Mouse (Mus musculus): ENCODE measurements at regions not wholly inside any gene's neighbourhood (a gene's known extent, or its start where the extent isn't known, plus 50 kb on each side); places are given as distances from the start of the nearest gene placed in this dataset.
A peak's percentile ranks its signal among the peaks of the same experiment; 100 is the strongest.

- ATAC-seq (ENCODE audit: insufficient number of reproducible peaks, low FRiP score, low TSS enrichment, low read depth): no peak
- Histone ChIP-seq H3K4me2 (replicated peaks) (no peak overlapping the region), H3K4me3 (replicated peaks) (no peak overlapping the region), H3K36me3 (no peaks in the 10 kb centered on the region), H3K9ac (no peak overlapping the region), H3K9me3 (replicated peaks) (no peaks in the 10 kb centered on the region), H3K4me1 (no peaks in the 10 kb centered on the region), H3K27ac (replicated peaks) (no peak overlapping the region), H3K27me3 (no peaks in the 10 kb centered on the region)
- whole genome bisulfite sequencing: 74% methylated on average over 2 of the region's 2 CpGs
These were observed 66.5 kb upstream of the Sh3bp4 start for GRCm38 (mm10) chr1:89003752-89004151.

DNA sequence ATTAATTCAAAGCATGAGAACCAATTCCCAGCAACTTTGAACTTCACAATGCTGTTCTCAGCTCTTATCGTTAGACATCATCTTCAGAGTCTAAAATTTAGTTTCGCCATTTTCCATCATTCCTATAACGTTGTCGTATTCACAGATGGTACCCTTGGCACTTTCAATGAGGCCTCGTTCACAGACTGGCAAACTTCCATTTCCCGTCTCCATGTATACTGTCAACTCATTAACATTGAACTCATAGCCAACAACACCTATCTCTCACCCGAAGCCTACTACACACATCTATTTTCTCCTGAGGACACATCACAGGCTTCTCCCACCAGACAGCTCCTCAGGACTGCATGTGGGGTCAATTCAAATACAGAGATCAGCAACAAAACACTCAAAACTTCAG lies 62.7 kb upstream of the Sh3bp4 start:
- Histone ChIP-seq H3K4me3 (replicated peaks) (no peak overlapping the region), H3K4me2 (replicated peaks) (no peak overlapping the region), H3K9ac (no peak overlapping the region), H3K27ac (replicated peaks) (no peak overlapping the region), H3K4me1 (peaks cover 9% of the 10 kb centered on the region; the same call in 1 of the 2 replicates), H3K36me3 (no peaks in the 10 kb centered on the region), H3K9me3 (replicated peaks) (no peaks in the 10 kb centered on the region), H3K27me3 (no peaks in the 10 kb centered on the region)
- ATAC-seq (ENCODE audit: insufficient number of reproducible peaks, low FRiP score, low TSS enrichment, low read depth): no peak
- WGBS: 91% methylated on average over 7 of the region's 7 CpGs

GRCm38 (mm10) chr1:89010170-89010569 lies 60.0 kb upstream of the Sh3bp4 start:
- Histone ChIP-seq H3K4me2 (replicated peaks) (no peak overlapping the region), H3K36me3 (no peaks in the 10 kb centered on the region), H3K4me1 (peaks cover 14% of the 10 kb centered on the region), H3K27me3 (no peaks in the 10 kb centered on the region), H3K9ac (no peak overlapping the region), H3K4me3 (replicated peaks) (no peak overlapping the region), H3K27ac (replicated peaks) (no peak overlapping the region), H3K9me3 (replicated peaks) (no peaks in the 10 kb centered on the region)
- no peak for ATAC-seq (ENCODE audit: insufficient number of reproducible peaks, low FRiP score, low TSS enrichment, low read depth)
- 68% methylated on average over 2 of the region's 2 CpGs for WGBS

DNA sequence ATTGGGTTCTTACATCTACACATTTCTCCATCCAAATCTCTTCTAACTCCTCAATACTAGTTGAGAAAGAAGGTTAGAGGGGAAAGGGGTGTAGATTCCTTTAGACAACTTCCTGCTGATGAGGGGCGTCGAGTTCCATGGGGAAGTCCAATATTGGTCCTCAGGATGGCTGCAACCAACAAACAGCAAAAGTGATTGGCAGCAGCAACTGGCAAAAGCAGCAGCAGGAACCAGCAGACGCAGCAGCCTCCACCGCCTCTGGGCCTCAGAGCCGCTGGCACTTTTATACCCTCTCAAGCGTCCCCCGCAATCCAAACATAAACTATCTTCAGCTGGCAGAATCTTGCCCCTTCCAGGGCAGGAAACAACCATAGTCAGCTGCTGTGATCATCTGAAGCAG lies 58.8 kb upstream of the Sh3bp4 start:
- H3K27ac ChIP-seq (replicated peaks): no peak overlapping the region
- 58% methylated on average over 7 of the region's 7 CpGs for WGBS
- H3K4me1 ChIP-seq: peaks cover 20% of the 10 kb centered on the region
- no peaks in the 10 kb centered on the region for H3K36me3 ChIP-seq
- no peak overlapping the region for H3K4me2 ChIP-seq (replicated peaks)
- no peaks in the 10 kb centered on the region for H3K27me3 ChIP-seq
- H3K9ac ChIP-seq: no peak overlapping the region
- no peak overlapping the region for H3K4me3 ChIP-seq (replicated peaks)
- no peak for ATAC-seq (ENCODE audit: insufficient number of reproducible peaks, low FRiP score, low TSS enrichment, low read depth)
- no peaks in the 10 kb centered on the region for H3K9me3 ChIP-seq (replicated peaks)

- no peak overlapping the region for H3K4me3 ChIP-seq (replicated peaks)
- WGBS: 29% methylated on average over 12 of the region's 12 CpGs
- no peak overlapping the region for H3K9ac ChIP-seq
- ATAC-seq (ENCODE audit: insufficient number of reproducible peaks, low FRiP score, low TSS enrichment, low read depth): no peak
- no peaks in the 10 kb centered on the region for H3K36me3 ChIP-seq
- no peaks in the 10 kb centered on the region for H3K27me3 ChIP-seq
- H3K9me3 ChIP-seq (replicated peaks): no peaks in the 10 kb centered on the region
- peak overlapping the region; percentile 26 for H3K4me2 ChIP-seq (replicated peaks)
- H3K4me1 ChIP-seq: peaks cover 20% of the 10 kb centered on the region
- peak overlapping the region; percentile 18 for H3K27ac ChIP-seq (replicated peaks)
These were observed 54.8 kb upstream of the Sh3bp4 start for GRCm38 (mm10) chr1:89015385-89015784.

GRCm38 (mm10) chr1:89015845-89016244 lies 54.4 kb upstream of the Sh3bp4 start:
- H3K4me1 ChIP-seq: peaks cover 23% of the 10 kb centered on the region
- H3K9me3 ChIP-seq (replicated peaks): no peaks in the 10 kb centered on the region
- H3K27me3 ChIP-seq: no peaks in the 10 kb centered on the region
- peak overlapping the region; percentile 26 for H3K4me2 ChIP-seq (replicated peaks)
- H3K27ac ChIP-seq (replicated peaks): peak overlapping the region; percentile 18
- no peak overlapping the region for H3K4me3 ChIP-seq (replicated peaks)
- WGBS: 49% methylated on average over 10 of the region's 10 CpGs
- ATAC-seq (ENCODE audit: insufficient number of reproducible peaks, low FRiP score, low TSS enrichment, low read depth): no peak
- H3K9ac ChIP-seq: no peak overlapping the region
- no peaks in the 10 kb centered on the region for H3K36me3 ChIP-seq

DNA sequence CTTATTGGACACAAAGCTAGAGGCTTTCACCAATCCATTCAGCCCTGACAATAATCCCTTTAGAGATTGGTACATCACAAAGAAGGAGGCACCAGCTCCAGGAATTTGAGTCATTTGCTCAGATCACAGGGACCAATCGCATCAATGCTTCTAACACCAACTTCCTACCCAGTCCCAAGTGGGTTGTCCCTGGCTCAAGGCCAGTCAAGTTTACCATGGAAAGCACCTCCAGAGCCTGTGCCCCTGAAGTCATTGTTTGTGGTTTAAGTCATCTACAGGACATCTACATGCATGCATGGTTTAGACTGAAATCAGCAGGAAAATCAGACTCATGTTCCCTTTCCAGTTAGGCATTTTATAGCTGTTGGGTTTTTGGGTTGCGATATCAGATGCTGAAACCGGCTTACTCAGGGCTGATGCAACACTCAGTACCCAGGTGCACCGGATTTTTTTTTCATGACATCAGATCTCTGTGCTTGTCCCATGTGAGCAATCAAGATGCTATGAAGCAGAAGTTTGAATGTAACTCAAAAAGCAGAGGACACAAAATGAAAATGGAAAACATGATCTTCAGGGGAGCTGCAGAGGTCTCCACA lies 50.3 kb upstream of the Sh3bp4 start:
- 75% methylated on average over 4 of the region's 4 CpGs for WGBS
- no peak overlapping the region for H3K27ac ChIP-seq (replicated peaks)
- no peaks in the 10 kb centered on the region for H3K27me3 ChIP-seq
- H3K4me3 ChIP-seq (replicated peaks): no peak overlapping the region
- peaks cover 21% of the 10 kb centered on the region for H3K4me1 ChIP-seq
- H3K9ac ChIP-seq: no peak overlapping the region
- no peaks in the 10 kb centered on the region for H3K36me3 ChIP-seq
- H3K9me3 ChIP-seq (replicated peaks): no peaks in the 10 kb centered on the region
- H3K4me2 ChIP-seq (replicated peaks): no peak overlapping the region
- ATAC-seq (ENCODE audit: insufficient number of reproducible peaks, low FRiP score, low TSS enrichment, low read depth): no peak
